Mouse (Mus musculus) lung, adult 2 months (tissue): ENCODE measurements around the gene Chrm1.
"Not testable (repeated sequence)": the region's sequence is repeated elsewhere in the genome, so short reads cannot be mapped to it uniquely, and the experiment has no call there.

Experiments used
- CTCF ChIP-seq: fragments of 200-500 bp; IDR thresholded peaks from 2 replicates; pipeline ENCODE4 v1.5.1; 2011; ENCODE audit warnings: mild to moderate bottlenecking, low read length, control low read depth; ENCODE audit not compliant: insufficient read depth
- POLR2A ChIP-seq: fragments of 200-500 bp; IDR thresholded peaks from 2 replicates; pipeline ENCODE4 v1.6.1; 2011; ENCODE audit warnings: low read depth, mild to moderate bottlenecking, control low read depth, low read length, borderline replicate concordance; ENCODE audit errors: extremely low read depth

DNA sequence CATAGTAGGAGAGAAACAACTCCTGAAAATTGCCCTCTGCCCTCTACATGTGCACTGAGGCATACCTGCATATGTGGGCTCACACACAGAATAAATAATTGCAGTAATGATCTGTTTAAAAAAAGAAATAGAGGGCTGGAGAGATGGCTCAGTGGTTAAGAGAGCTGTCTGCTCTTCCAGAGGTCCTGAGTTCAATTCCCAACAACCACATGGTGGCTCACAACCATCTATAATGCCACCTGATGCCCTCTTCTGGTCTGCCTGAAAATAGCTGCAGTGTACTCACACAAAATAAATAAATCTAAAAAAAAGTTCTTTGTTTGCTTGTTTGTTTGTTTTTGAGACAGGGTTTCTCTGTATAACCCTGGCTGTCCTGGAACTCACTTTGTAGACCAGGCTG, 55.4 kb downstream of the Chrm1 start:
- TF ChIP-seq CTCF, POLR2A: not testable (repeated sequence)
